Mouse (Mus musculus) limb, embryonic 10.5 days (tissue): ENCODE data around the gene Zfp846. TPM values are rescaled to one million over a fixed set of nuclear protein-coding genes. Genes with fewer than 3 reads are reported as not detected.
"Not testable (repeated sequence)": the region's sequence is repeated elsewhere in the genome, so short reads cannot be mapped to it uniquely, and the experiment has no call there.

Source experiments
- DNase-seq: peaks from one replicate; pipeline ENCODE4 v3.0.0-alpha.2; 2017; ENCODE audit warnings: low spot score
- H3K27ac ChIP-seq: fragments of 300-500 bp; sonication (generic); 2 replicates; pipeline ENCODE4 v1.5.1; 2016; ENCODE audit warnings: mild to moderate bottlenecking
- H3K27me3 ChIP-seq: fragments of 300-500 bp; sonication (generic); 2 replicates; pipeline ENCODE4 v1.6.1; 2016; ENCODE audit warnings: low read depth, mild to moderate bottlenecking; ENCODE audit not compliant: poor library complexity, severe bottlenecking
- H3K36me3 ChIP-seq: fragments of 300-500 bp; sonication (generic); 2 replicates; pipeline ENCODE4 v1.6.1; 2016; ENCODE audit warnings: mild to moderate bottlenecking, moderate library complexity
- H3K4me1 ChIP-seq: fragments of 300-500 bp; sonication (generic); 2 replicates; pipeline ENCODE4 v1.6.1; 2016
- H3K4me3 ChIP-seq: fragments of 300-500 bp; sonication (generic); 2 replicates; pipeline ENCODE4 v1.5.1; 2016; ENCODE audit warnings: mild to moderate bottlenecking, moderate library complexity
- H3K9me3 ChIP-seq: fragments of 300-500 bp; sonication (generic); replicated peaks from 2 replicates; pipeline ENCODE4 v1.6.1; 2016; ENCODE audit warnings: mild to moderate bottlenecking
- WGBS: fragments of 180-500 bp; shearing (Covaris S2); methylation state at CpG from one replicate; pipeline ENCODE4 v1.1.7; 2016; 5-methylcytosine and 5-hydroxymethylcytosine counted together
- polyA plus RNA-seq: library from polyadenylated mRNA; unstranded; fragments of >200 nt; fragmentation: Nextera tagmentation; extraction: Ambion mirVana; gene quantifications from 2 replicates; pipeline ENCODE4 v1.2.1, GENCODE M21; 2016

Zfp846 gene
- polyA plus RNA-seq, result 14.2 and 16.3 TPM in 2 replicates

- Histone ChIP-seq H3K36me3 (peaks cover 19% of the 10 kb centered on the region), H3K9me3 (no peaks in the 10 kb centered on the region), H3K4me3 (peak within 1 kb of the TSS; percentile 68), H3K27ac (peak within 1 kb of the TSS; percentile 88), H3K27me3 (peaks cover 15% of the 10 kb centered on the region), H3K4me1 (peaks cover 2% of the 10 kb centered on the region; the same call in 1 of the 2 replicates)
- DNase-seq, result peak; percentile 99
- WGBS, result under 1% methylated on average over 30 of the region's 30 CpGs
These were observed at the start of gene Zfp846 for GRCm38 (mm10) chr9:20581175-20581634. Gene Zfp846 (plus strand): TSS chr9:20581291.

GRCm38 (mm10) chr9:20534326-20534926 is 46.7 kb upstream of the Zfp846 start:
- WGBS, result 79% methylated on average over 8 of the region's 8 CpGs
- no peaks in the 10 kb centered on the region for H3K36me3 ChIP-seq
- H3K4me1 ChIP-seq, result no peaks in the 10 kb centered on the region
- DNase-seq, result no peak
- H3K4me3 ChIP-seq, result no peak overlapping the region
- no peaks in the 10 kb centered on the region for H3K9me3 ChIP-seq
- H3K27ac ChIP-seq, result no peak overlapping the region
- H3K27me3 ChIP-seq, result 0 out of 2 replicates have a peak, but pooled peaks cover 4% of the 10 kb centered on the region

DNA sequence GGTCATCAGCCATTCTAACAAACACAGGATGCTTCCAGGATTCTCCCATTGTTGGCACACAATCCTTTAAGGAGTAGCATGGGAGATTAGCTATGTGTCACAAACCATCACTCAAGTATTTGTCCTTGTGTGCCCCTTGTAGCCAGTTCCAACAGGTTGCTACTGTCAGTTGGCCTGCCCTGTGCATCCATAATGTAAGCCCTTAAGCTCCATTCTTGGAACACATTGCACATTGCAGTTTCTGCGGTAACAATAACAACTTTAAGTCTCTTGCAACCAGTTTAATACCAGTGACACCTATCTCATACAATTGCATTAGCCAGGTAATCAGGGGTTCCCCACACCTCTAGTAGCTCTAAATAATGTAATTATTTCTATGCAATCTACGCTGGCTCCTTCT is 44.5 kb upstream of the Zfp846 start:
- 86% methylated on average over 2 of the region's 2 CpGs for WGBS
- no peak overlapping the region for H3K4me3 ChIP-seq
- no peaks in the 10 kb centered on the region for H3K9me3 ChIP-seq
- no peak overlapping the region for H3K27ac ChIP-seq
- H3K4me1 ChIP-seq, result no peaks in the 10 kb centered on the region
- no peaks in the 10 kb centered on the region for H3K36me3 ChIP-seq
- no peak for DNase-seq
- H3K27me3 ChIP-seq, result 0 out of 2 replicates have a peak, but pooled peaks cover 4% of the 10 kb centered on the region

DNA sequence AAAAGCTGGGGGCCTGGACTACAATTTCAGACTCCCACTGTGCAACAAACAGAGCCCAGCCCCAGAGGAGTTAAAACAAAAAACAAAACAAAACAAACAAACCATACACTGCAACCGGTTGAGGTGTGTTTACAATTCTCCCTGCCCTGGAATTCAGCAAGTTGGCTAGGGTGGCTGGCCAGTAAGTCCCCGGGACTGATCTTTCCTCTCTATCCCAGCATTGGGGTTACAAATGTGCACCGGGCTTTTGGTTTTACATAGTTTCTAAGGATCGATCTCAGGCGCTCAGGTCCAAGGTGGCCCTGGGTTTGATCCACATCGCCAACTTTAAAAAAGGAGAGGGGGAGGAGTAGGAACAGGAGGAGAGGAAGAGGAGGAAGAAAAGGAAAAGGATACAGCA is 37.6 kb upstream of the Zfp846 start:
- Histone ChIP-seq H3K27ac (peak overlapping the region; percentile 93; the same call in 1 of the 2 replicates), H3K9me3 (no peaks in the 10 kb centered on the region), H3K36me3 (no peaks in the 10 kb centered on the region), H3K4me3 (no peak overlapping the region), H3K4me1 (peaks cover 17% of the 10 kb centered on the region), H3K27me3 (0 out of 2 replicates have a peak, but pooled peaks cover 4% of the 10 kb centered on the region)
- DNase-seq, result no peak
- 29% methylated on average over 6 of the region's 6 CpGs for WGBS

GRCm38 (mm10) chr9:20544070-20544821 is 36.8 kb upstream of the Zfp846 start:
- peak overlapping the region; percentile 93 for H3K27ac ChIP-seq
- H3K9me3 ChIP-seq, result no peaks in the 10 kb centered on the region
- peaks cover 17% of the 10 kb centered on the region for H3K4me1 ChIP-seq
- no peaks in the 10 kb centered on the region for H3K36me3 ChIP-seq
- peak; percentile 95 for DNase-seq
- 0 out of 2 replicates have a peak, but pooled peaks cover 1% of the 10 kb centered on the region for H3K27me3 ChIP-seq
- H3K4me3 ChIP-seq, result peak overlapping the region; percentile 58
- 2% methylated on average over 43 of the region's 43 CpGs for WGBS

DNA sequence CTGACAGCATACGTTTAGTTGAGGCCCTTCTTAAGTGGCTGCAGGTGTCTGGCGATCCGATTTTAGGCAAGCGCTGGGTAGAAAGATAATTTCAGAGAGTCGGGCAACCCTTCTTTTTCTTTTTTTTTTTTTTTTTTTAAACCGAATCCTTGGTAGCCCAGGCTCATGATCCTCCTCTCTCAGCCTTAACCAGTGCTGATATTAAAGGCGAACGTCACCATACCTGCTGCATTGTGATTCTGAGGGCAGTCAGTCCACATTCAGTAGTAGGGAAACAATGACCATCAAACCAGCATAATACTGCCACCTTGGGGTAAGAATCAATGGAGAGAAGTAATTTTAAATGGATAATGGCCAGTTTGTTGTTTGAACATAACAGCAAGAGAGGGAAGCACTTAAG is 35.9 kb upstream of the Zfp846 start:
- Histone ChIP-seq H3K4me1 (peaks cover 17% of the 10 kb centered on the region), H3K27ac (peak overlapping the region; percentile 93), H3K4me3 (peak overlapping the region; percentile 58), H3K27me3 (no peaks in the 10 kb centered on the region), H3K36me3 (no peaks in the 10 kb centered on the region), H3K9me3 (no peaks in the 10 kb centered on the region)
- no peak for DNase-seq
- WGBS, result 23% methylated on average over 8 of the region's 8 CpGs

GRCm38 (mm10) chr9:20551781-20552275 is 29.3 kb upstream of the Zfp846 start:
- Histone ChIP-seq H3K4me1 (no peaks in the 10 kb centered on the region), H3K27ac (no peak overlapping the region), H3K4me3 (no peak overlapping the region), H3K9me3 (no peaks in the 10 kb centered on the region), H3K27me3 (no peaks in the 10 kb centered on the region), H3K36me3 (no peaks in the 10 kb centered on the region)
- WGBS, result 60% methylated on average over 5 of the region's 5 CpGs
- no peak for DNase-seq

DNA sequence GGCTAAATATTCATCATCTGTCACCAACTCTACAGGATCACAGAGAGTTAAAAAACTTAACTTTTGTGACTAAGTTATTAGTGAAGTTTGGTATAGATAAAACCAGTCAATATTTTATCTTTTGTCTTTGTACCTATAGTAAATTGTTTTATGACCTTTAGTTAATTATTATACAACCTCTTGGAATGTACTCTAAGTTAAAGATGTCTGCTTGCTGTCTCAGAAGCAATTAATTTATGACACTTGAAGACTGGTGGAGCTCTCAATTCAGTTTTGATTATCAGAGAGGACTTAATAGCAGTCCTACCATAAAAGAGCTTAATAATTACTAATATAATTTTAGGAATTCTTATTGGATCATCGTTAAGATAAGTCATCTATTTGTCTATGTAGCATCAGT is 28.4 kb upstream of the Zfp846 start:
- H3K27me3 ChIP-seq, result no peaks in the 10 kb centered on the region
- H3K4me3 ChIP-seq, result no peak overlapping the region
- no peaks in the 10 kb centered on the region for H3K9me3 ChIP-seq
- DNase-seq, result no peak
- no peaks in the 10 kb centered on the region for H3K4me1 ChIP-seq
- no peak overlapping the region for H3K27ac ChIP-seq
- no peaks in the 10 kb centered on the region for H3K36me3 ChIP-seq
- 69% methylated on average over 1 of the region's 1 CpGs for WGBS

DNA sequence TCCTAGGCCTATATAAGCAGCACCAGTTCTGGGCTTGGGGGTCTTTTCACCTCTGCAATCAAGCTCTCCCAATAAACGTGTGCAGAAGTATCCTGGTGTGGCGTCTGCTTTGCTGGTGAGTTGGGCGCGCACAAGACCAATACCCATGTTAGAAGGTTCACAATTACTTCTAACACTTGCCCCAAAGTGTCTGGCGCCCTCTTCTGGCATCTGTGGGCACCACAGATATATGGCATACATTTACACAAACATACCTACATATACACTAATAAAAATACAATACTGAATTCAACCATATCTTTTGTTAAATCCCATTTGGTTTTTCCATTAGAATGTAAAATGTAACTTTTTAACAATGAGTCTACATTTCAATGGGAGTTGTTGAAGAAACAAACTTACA is 18.9 kb upstream of the Zfp846 start:
- 84% methylated on average over 5 of the region's 5 CpGs for WGBS
- H3K4me1 ChIP-seq, result no peaks in the 10 kb centered on the region
- H3K4me3 ChIP-seq, result no peak overlapping the region
- H3K9me3 ChIP-seq, result no peaks in the 10 kb centered on the region
- H3K36me3 ChIP-seq, result no peaks in the 10 kb centered on the region
- no peak for DNase-seq
- H3K27ac ChIP-seq, result no peak overlapping the region
- H3K27me3 ChIP-seq, result no peaks in the 10 kb centered on the region

GRCm38 (mm10) chr9:20565326-20566030 is 15.6 kb upstream of the Zfp846 start:
- H3K27me3 ChIP-seq, DNase-seq, H3K4me3 ChIP-seq, H3K36me3 ChIP-seq, H3K4me1 ChIP-seq, H3K27ac ChIP-seq, H3K9me3 ChIP-seq: not testable (repeated sequence)
- WGBS, result 67% methylated on average over 3 of the region's 3 CpGs

GRCm38 (mm10) chr9:20571060-20571459 is 10.0 kb upstream of the Zfp846 start:
- Histone ChIP-seq H3K27ac (no peak overlapping the region), H3K36me3 (no peaks in the 10 kb centered on the region), H3K4me3 (no peak overlapping the region), H3K9me3 (no peaks in the 10 kb centered on the region), H3K4me1 (no peaks in the 10 kb centered on the region), H3K27me3 (no peaks in the 10 kb centered on the region)
- no peak for DNase-seq

GRCm38 (mm10) chr9:20576591-20576990 is 4.5 kb upstream of the Zfp846 start:
- DNase-seq, result no peak

GRCm38 (mm10) chr9:20601270-20601669 is 20.2 kb downstream of the Zfp846 start:
- 82% methylated on average over 6 of the region's 6 CpGs for WGBS
- no peaks in the 10 kb centered on the region for H3K27me3 ChIP-seq
- no peaks in the 10 kb centered on the region for H3K4me1 ChIP-seq
- H3K4me3 ChIP-seq, result no peak overlapping the region
- peaks cover 11% of the 10 kb centered on the region for H3K36me3 ChIP-seq
- no peak overlapping the region for H3K27ac ChIP-seq
- no peak for DNase-seq
- no peaks in the 10 kb centered on the region for H3K9me3 ChIP-seq

More at GRCm38 (mm10) chr9:20576591-20576990, 4.5 kb upstream of the Zfp846 start:
- whole genome bisulfite sequencing, result 86% methylated on average over 2 of the region's 2 CpGs
- Histone ChIP-seq H3K36me3 (no peaks in the 10 kb centered on the region), H3K4me3 (no peak overlapping the region), H3K4me1 (peaks cover 2% of the 10 kb centered on the region; the same call in 1 of the 2 replicates), H3K27me3 (peaks cover 15% of the 10 kb centered on the region), H3K27ac (no peak overlapping the region), H3K9me3 (no peaks in the 10 kb centered on the region)
